Mouse (Mus musculus): ENCODE results near the gene Gata3.

DNA sequence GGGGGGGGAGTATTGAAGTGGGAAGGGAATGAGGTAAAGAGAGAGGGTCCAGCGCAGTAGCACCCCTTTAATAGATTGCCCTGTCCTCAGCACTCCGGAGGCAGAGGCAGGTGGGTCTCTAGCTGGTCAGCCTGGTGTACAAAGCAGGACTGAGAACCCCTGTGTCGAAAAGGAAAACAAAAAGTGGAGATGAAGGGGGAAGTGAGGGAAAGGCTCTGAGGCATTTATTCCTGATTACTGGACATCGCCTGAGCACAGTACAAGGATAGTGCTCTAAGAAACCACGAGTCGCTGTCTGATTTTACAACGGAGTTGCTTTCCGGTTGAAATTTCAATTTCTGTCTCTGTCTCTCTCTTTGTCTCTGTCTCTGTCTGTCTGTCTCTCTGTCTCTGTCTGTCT, 417 bp upstream of the Gata3 start:
- TF ChIP-seq CTCF (IDR thresholded peaks at IDR 0.05; ENCODE audit: insufficient read depth, low read depth, low read length): no peak
- no peak for TF ChIP-seq POLR2A (IDR thresholded peaks at IDR 0.05; ENCODE audit: insufficient read depth, low read depth, low read length)

Data from olfactory bulb, adult 2 months (tissue).